Mouse (Mus musculus) cerebellum, postnatal 14 days (tissue): Measurements from ENCODE around the gene Tmprss11g.

Experiments used
- DNase-seq, 2 experiments: peaks; one replicate each; pipeline ENCODE4 v3.0.0; 2021; ENCODE audit warnings: mixed read lengths in 2 of 2

Tmprss11g gene

DNA sequence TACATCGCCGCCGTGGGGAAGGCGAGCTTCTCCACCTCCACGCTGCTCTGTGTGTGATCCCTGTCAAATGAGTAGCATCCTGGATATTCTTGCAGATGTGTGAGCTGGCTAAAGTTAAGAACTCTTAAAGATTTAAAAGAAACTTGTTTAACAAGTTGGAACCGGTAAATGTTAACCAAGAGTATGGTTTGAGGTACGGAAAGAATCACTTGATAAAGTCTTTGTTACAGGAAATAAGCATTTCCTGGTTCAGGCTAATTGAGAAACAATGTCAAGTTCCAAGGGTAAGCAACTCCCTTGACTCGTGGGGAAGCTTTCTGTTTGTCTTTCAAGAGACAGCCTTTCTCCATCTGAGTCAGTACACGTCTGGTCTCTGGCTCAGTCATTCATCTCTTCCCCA lies at the start of gene Tmprss11g:
Gene Tmprss11g (minus strand): TSS at position 101 of the 400 bp plus-strand sequence.
- DNase-seq, result no peak

DNA sequence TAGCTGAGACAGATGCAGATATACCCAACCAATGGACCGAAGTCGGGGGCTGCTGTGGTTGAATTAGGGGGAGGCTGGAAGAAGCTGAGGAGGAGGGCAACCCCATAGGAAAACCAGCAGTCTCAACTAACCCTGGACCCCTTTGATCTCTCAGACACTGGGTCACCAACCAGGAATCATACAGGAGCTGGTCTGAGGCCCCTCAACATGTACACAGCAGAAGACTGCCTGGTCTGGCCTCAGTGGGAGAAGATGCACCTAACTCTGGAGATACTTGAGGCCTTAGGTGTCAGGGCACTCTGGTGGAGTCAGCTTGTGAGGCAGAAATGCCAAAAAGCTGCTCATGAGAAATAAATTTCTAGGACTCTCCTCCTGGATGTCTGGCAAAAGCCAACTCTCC lies 28.3 kb upstream of the Tmprss11g start:
- no peak for DNase-seq

DNA sequence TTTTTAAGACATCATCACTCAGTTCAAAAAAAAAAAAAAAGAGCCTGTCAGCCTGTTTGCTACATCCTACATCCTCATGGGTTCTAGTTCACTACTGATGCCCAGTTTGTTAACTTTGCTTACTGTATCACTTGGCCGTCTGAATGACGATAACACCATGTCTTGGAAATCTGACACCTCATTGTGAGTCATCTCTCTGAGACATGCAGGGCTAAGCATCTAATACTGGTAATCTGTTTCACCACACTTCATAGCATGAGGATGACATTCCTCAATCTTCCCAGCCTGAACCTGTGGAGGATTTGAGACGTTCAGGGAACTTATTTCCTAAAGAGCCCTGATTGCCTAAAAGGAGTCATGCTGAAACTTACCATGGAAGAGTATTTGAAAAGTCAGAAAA lies 22.2 kb upstream of the Tmprss11g start:
- no peak for DNase-seq

DNA sequence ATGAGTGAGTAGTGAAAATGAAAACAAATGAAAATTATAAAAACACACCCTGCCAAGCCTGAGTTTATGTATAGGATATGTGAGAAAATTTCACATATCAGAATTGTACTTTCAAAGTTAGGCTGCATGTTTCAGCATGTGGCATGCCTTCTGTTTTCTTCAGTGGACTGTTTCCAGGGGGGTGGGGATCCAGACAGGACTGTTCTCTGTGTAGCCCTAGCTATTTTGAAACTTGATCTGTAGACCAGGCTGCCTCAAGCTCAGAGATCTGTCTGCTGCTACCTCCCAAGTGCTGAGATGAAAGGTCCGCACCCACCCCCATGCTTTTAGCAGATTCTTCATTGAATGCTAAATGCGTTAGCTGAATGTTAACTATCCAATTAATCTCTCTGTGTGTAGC lies 10.3 kb upstream of the Tmprss11g start:
- no peak for DNase-seq

DNA sequence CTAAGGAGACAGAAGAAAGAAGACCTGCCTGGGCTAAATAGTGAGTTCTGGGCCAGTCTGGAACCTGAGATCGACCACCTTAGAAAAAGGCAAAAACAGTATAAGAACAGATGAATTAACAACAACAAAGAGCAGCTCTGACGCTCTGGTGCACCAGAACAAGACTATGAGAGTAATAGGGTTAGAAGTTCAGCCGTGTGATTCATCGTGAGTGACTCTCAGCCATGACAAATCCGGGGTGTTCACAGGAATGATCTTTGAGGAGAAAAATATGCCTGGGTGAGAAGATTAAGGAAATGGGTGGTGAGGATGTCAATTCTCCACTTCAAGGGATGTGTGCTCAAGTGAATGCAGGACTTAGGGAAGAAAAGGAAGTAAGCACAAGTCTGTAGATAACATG lies 6.9 kb downstream of the Tmprss11g start:
- no peak for DNase-seq

DNA sequence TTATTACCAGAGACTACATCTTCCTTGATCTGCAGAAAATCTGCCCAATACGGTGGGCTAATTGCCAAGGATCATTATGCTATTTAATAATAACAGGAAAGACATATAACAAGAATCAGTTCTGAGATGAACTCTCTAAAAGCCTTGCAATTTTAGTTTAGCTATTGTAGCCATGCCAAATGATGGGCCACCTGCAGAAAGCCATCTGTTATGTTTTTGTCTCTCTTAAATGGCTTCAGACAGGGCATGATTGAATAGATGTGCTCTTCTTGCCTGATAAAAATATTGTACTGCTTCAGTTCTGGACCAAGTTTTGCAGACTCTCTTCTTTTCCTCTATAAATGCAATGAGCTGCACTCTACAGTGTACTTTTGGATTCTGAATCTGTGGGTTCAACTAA lies 24.9 kb downstream of the Tmprss11g start:
- peak; percentile 9 to 38 for DNase-seq

DNA sequence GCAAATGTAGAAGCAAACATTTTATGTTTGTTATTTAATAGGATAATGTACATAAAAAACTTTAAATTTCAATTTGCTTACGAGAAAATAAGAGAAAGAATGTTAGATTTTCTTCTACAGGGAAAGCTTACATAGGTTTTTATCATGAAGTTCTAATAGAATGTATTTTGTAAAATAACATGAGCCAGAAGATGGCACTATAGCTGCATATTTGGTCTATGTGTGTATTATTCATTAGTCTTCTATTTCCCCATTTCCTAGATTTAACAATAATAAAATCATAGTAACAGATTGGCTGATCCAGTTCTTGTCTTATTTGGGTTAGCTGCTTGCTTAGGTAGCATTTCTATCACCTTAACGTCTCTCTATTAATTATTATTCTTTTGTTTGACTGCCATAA lies 35.8 kb downstream of the Tmprss11g start:
- DNase-seq, result no peak

DNA sequence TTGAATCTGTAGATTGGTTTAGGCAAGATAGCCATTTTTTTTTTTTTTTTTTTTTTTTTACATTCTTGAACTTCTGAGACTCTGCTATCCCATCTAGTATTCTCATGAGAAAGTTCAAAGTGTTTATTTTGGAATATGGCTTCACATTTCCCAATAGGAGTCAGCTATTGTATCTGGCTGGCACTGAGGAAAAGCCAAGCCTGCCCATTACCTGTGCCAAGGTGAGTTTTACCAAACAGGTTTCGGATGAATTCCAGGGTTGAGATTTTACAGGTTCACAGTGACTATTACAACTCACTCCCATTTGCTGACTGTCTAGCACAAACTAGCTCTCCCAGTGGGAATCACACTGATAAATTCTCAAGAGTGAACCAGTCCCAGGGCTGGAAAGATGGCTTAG lies 36.4 kb downstream of the Tmprss11g start:
- DNase-seq, result no peak

DNA sequence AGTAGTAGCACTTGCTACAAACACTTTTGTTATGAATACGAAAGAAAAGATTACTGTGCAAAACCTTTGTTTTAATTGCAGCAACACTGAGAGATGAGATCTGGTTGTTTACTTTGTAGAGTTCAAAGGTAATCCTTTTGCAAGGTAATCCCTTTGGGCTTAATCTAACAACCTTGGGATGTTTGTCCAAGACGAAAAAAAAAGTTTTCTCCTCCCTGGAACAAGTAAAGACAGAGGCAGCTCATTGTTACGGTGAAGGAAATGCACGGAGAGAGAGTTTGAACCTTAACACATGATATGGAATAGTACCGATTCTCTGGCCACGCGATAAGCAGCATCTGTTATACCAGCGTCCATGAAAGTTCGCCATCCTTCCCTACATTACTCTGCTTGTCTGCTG lies 44.5 kb downstream of the Tmprss11g start:
- no peak for DNase-seq

DNA sequence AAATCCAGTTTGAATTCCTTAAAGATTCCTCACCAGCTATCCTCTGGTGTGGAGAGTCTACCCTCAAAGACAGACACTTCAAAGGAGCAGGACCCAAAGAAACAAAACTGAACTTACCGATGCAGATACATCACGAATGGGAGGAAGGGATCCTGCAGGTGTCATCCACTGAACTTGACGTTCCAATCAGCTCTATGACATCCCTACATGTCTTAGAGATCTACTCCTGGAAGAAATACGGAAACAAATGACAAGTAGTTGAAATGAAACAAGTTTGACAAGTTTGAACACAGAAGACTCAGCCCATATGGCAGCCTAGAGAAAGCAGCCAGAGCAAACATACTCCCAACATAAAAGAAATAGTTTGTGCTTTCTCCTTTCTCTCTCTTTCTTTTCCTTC lies 49.5 kb downstream of the Tmprss11g start, which contains the start of gene Tmprss11a:
Gene Tmprss11a (minus strand): TSS at position 101 of the 400 bp plus-strand sequence.
- DNase-seq, result no peak

DNA sequence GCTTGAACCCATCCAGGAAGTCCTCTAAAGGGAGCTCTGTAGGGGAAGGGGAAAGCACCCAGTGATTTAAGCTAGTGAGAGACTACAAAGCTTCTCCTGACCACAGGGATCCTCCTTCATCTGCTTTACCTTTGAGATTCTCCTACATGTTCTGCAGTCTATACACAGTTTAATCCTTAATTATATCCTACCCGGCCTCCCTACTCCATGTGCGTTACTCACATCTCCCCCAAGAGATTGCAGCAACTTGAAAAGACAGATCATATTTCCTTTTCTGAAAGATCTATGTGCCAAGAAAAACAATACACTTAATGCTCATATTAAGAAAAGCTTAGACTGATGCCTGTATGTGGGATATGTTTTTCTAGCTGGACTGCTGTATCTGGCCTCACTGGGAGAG lies 79.1 kb downstream of the Tmprss11g start:
- no peak for DNase-seq

DNA sequence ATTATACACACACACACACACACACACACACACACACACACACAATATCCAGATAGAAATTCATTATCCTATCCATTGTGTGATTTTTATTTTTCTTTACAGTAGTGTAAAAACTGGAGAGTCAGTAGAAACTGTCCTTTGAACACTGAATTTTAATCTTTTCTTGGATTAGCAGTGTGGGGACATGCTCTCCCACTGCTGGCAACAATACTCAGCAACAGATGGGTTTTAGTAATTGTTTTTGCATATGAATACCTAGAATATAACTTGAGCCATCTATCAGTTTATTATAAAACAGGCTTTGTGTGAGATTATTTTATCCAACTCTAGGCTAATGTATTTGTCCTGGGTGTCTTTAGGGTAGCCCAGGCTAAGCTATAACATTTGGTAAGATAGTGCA lies 79.9 kb downstream of the Tmprss11g start:
- DNase-seq, result peak in 1 of 2 experiments; percentile 7
